Mouse (Mus musculus): ENCODE results near the gene Smox.

DNA sequence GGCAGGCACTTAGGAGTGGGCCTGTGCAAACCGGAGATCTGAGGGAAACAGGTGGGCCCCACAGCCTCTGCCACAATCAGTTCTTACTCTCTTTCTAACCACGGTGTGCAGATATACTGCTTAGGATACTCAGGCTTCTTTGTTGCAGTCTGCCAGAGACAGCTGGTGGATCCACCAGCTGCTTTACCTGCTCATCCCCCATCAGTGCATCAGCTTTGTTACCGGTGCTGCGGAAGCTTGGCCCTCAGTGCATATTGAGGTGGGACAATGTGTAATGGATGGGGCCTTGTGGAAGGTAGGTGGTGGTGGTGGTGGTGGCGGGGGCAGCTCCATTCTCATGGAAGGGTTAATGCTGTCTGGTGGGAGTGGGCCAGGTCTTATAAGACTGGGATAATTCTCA, 57.8 kb downstream of the Smox start:
- TF ChIP-seq POLR2A (IDR thresholded peaks at IDR 0.05; ENCODE audit: control insufficient read depth, low read depth, low read length) = no peak
- TF ChIP-seq CTCF (IDR thresholded peaks at IDR 0.05; ENCODE audit: control insufficient read depth, insufficient read depth, insufficient replicate concordance, low read depth, low read length) = no peak
